Mouse (Mus musculus): ENCODE measurements around the gene Gpatch3.

The Gpatch3 gene

DNA sequence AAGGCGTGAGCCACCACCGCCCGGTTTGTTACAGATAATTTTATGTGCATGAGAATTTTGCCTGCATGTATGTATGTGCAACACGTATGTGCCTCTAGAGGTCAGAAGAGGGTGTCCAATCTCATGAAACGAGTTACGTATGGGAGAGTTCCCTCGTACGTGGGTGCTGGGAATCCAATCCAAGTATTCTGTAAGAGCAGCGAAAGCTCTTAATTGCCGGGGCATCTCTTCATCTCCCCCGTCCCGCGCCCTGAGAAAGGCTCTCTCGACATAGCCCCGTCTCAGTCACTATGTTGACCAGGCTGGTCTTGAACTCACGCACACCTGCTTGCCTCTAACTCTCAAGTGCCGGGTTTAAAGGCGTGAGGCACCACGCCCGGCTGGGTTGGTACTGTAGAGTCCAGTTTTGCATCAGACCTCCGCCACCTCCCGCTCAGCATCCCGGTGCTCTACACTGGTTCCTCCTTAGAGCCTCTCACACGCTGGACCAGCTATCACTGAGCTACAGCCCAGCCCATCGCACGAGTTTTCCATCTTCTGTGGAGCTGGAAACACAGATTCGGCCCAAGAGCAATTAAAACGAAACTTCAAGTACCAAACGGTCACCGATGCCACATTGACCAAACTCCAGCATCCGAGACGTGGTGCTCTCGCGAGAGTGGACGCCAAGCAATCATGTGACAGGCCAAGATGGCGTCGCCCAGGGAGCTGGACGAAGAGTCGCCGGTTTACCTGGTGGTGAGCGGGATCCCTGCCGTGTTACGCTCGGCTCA is at the start of gene Gpatch3:
TSS of gene Gpatch3 (plus strand) at position 676 of the 773 bp plus-strand sequence.
- DNase-seq (ENCODE audit: low spot score in 2 of 2), result peak; percentile 69 to 90

DNA sequence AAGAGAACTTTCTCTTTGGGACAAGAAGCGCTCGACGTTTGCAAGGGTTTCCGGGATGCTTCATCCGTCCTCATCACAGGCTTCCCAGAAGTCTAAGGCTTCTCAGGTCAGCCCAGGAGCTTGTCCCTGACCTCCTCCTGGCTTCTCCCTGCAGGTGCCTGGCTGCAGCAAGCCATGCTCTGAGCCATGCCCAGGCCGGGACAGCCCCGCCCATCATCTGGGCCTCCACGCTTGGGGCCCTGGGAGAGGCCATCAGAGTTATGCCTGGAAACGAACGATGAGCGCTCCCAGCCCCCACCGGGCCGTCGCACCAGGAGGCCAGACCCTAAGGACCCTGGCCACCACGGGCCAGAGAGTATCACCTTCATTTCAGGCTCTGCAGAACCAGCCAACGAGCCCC is 46.8 kb upstream of the Gpatch3 start:
- no peak for DNase-seq (ENCODE audit: low spot score in 2 of 2)

DNA sequence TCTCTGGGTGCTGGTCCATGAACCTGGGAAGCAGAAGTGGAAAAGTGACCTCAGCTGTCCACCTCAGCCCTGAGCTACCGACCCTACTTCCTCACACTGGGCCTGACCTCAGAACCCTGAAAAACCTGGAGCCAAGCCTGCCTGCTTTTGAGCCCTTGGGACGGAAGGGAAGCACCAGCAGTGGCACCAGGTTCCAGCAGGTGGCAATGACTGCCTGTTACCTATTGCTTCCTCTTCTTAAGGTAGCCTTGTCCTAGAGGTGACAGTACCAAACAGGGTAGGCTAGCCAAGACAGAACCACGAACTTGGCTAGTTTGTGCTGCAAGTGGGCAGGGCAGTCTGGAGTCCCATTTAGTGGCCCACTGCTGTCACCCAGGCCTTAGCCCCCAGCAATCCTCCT is 41.8 kb upstream of the Gpatch3 start:
- no peak for DNase-seq (ENCODE audit: low spot score in 2 of 2)

DNA sequence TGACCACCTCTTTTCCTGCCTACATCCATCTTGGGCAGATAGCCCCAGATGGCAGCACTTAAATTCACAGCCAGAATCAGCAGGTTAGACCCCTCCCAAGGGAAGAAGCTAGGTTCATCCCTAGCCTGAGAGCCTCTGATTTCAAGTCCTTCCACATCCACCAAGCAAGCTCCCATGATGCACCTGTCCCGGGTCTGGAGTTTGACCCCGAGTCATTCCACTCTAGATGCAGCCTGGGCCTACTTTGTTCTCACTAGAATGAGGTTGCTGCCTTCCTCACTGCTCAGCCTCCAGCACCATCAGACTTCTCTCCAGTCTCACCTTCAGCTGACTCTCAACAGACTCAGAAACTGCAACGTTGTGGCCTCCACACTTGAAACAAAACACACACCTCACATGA is 38.5 kb upstream of the Gpatch3 start:
- no peak for DNase-seq (ENCODE audit: low spot score in 2 of 2)

DNA sequence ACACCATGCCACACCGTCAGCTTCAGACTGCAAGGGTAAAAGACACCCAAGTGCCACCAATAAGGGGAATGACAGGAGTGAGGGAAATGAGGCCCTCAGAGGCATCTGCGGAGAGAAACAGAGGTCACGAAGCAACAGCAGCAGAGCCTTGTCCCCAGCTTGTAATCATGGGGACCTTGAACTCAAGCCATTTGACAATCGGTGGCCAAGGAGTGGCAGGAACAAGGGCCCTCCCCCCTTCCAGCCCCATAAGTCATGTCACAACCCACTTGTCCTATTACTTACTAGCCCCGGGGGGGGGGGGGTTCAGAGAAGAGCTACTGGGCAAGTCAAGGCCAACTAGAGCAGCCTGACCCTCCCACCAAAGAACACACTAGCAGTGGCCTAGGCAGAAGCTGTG is 37.9 kb upstream of the Gpatch3 start:
- no peak for DNase-seq (ENCODE audit: low spot score in 2 of 2)

DNA sequence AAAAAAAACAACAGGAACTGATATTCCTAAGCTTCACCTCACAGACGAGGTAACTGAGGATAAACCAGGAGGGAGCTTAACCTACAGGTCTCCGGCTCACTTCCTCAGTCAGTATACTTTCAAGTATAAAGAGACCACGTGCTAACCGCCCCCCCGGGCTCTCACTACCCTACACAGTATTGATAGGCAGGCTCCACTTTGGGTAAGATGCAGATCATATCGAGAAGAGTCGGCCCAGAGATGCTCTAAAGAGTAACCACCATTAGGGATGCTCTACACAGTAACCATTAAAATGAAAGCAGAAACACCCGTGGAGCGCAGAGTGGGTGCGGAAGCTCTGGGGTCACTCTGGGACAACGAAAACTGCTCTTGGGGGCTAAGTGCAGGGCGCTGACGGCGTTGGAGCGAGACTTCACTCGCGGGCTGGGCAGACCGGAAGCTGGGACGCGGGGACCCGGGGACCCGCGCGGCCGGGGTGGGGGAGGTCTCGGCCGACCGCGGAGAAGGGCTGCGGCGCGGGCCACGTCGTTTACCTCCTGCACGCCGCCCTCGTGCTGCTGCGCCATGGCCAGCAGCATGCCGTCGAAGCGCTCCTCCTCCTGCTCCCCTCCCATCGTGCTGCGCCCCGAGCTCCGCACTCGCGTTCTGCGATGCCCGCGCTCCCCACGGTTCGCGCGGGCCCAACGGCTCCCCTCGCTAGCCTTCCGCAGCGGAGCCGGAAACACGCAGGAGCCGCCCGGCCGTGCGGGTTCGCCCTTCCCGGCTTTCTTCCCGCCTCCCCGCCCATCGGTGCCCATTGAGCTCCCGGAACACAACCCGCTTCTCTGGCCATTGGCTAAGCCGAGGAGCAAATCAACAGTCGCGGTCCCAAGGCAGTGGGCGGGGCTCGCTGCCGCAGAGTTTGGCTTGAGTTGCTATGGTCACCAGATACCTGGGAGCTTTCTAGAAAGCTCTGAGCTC is 29.0 kb upstream of the Gpatch3 start, which contains the start of gene Nudc:
TSS of gene Nudc (minus strand) at position 725 of the 960 bp plus-strand sequence.
- DNase-seq (ENCODE audit: low spot score in 2 of 2), result peak; percentile 90 to 96

DNA sequence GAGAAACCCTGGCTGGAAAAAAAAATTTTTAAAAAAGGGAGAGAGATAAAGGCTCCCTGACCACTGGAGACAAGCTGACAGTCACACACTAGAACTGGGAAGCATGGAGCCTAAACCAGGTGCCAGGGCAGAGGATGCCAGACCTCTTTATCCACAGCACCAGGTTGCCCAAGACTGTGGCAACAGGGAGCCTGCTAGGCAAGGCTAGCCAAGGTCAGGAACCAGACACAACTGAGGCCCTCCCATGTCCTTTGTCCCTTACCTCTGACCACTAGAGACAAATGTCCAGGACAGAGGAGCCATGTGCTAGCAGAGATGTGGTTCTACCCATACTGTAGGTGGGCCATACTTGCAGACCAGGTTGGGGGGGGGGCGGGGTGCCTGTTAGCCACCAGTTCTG is 22.5 kb upstream of the Gpatch3 start:
- DNase-seq (ENCODE audit: low spot score in 2 of 2), result no peak

DNA sequence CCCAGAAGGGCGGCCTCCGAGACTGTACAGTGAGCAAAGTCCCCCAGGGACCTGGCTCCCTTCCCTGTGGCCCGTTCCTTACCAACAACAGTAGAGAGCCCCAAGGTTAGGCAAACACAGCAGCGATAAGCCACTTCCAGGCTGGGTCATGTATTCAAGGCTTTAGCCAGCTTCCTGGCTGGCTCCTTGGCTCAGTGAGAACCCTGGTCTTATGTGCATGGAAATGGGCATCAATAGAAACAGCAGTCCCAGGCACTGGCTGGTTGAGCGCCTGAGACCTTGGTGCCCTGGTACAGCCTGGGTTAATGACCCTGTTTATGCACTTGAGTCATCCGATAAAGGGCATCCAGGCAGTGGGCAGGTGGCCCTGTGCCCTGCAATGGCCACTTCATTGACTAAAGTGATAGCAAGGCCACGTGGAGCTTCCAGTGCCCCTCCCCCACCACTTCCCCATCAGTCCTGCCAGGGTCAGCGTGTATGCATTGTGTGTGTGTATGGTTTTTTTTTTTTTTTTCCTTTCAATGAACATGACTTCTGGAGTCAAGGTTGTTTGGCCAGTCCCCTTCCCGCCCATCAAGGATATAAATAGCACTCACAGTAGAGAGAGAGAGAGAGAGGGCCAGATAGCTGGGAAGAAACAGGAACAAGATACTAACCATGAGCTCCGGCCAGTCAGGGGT is 21.6 kb upstream of the Gpatch3 start, which contains the start of gene Nr0b2:
TSS of gene Nr0b2 (plus strand) at position 609 of the 680 bp plus-strand sequence.
- DNase-seq (ENCODE audit: low spot score in 2 of 2), result no peak

DNA sequence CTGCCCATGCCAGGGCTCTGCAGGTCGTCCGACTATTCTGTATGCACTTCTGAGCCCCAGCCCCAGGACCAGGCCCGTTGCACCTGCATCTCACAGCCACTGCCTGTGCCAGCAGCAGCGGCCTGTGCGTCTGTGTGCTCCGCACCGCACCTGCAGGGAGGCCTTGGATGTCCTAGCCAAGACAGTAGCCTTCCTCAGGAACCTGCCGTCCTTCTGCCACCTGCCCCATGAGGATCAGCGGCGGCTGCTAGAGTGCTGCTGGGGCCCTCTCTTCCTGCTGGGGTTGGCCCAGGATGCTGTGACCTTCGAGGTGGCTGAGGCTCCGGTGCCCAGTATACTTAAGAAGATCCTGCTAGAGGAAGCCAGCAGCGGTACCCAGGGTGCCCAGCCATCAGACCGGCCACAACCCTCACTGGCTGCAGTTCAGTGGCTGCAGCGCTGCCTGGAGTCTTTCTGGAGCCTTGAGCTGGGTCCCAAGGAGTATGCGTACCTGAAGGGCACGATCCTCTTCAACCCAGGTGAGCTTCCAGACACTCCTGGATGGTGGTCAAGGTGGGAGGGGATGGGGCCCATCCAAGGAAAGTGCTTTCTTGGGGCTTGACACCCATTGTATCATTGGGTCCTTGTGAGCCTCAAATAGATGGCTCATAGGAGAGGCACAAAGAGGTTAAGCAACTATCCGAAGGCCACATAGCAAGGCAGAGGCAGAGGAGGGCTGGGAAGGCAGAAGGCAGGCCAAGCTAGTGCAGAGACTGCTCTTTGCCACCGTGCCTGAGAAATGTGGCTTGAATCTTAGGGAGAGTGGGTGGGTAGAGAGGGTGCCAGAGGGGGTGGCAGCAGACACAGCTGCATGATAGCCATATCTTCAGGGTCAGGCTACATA is 20.9 kb upstream of the Gpatch3 start:
- no peak for DNase-seq (ENCODE audit: low spot score in 2 of 2)

DNA sequence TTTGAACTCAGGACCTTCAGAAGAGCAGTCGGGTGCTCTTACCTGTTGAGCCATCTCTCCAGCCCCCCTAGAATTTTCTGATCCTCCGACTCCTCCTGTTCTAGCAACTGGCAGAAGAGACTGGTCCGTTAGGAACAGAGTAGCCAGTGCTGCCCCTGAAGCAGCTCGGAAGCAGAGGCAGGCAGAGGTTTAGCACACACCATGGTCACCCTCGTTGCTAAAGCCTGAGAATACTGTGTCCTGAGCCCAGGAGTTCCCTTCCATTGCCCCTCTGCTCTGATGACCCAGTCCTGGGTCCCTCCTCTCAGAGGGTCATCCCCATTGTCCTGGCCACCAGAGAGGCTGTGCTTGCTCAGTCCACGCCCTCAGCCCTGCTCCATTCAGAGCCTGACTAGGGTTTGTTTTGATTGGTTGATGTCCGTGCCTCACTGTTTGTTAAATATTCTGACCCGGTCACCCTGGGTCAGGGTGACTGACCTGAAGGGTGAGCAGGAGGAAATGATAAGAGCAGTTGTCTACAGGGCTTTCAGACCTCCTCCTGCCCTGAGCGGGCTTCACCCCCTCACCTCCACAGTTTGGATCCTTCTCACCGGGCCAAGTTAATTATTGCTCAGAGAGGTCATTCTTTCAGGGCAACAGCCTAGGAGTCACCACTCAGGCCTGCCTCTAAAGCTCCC is 17.4 kb upstream of the Gpatch3 start:
- DNase-seq (ENCODE audit: low spot score in 2 of 2), result no peak

DNA sequence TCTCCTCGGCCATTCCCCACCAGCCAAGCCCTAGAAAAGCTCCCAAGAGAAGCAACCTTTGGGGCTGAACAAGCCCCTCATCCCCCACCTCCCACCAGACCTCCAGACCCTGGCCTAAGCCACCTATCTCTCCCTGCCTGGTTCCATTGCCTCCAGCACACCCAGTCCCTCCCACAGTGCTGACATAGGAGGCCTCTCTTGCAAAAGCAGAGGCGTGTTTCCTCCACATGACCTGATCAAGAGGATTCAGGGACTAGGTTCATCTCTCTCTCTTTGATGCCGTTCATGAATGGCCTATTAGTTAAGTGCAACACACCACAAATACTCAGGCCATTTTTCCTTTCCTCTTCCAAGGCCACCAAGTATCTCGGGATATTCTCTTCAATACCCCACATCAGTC is 14.7 kb upstream of the Gpatch3 start:
- DNase-seq (ENCODE audit: low spot score in 2 of 2), result no peak

DNA sequence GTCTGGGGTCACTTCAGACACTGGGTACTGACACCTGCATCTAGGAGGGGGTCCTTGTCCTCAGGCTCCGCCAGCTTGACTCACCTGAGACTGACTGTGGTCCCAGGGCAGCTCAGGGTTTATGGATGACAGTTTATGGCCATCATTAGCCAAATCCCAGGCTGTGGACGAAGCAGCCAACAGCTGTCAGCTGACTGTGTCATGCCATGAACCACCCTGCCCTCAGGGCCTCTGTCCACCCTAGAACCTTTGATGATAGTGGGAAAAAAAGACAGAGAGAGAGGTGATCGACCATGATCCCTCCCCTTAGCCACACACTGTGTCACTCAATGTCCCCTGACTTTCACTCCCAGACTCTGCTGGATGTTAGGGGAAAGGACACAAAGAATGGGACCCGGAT is 12.9 kb upstream of the Gpatch3 start:
- DNase-seq (ENCODE audit: low spot score in 2 of 2), result no peak

DNA sequence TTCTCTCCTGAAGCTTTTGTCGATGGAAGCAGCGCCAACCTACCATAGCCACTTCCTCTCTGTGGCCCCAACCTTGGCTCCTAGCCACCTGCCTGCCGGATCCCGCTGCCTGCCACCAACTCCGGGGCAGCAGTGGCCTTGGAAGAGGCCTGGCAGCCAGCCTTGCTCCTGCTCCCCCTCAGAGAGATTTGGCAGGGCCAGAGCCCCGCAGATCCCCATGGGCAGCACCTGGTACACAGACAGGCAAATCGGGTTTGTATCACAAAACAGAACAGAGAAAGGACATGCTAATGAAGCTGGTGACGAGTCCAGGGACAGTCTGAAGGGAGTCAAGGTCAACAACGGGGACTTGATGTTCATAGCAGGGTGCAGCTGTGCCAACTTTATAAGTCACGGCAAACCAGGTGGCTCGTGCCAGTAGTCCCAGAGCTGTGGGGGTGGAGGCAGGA is 11.4 kb upstream of the Gpatch3 start:
- no peak for DNase-seq (ENCODE audit: low spot score in 2 of 2)

DNA sequence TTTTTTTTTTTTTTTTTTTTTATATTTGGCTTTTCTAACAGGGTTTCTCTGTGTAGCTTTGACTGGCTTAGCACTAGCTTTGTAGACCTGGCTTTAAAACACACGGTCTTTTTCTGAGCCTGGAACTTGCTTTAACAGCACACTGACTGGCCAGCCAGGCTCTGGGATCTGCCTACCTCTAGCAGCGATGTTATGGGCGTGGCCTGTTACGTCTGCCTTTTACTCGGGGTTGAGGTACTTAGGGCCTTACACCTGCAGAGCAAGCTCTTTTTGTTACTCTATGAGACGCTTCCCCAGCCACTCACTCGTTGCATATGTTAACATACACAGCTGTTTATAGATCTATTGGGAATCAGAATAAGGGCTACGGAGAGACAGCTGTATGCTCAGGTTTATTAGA is 7.3 kb upstream of the Gpatch3 start:
- no peak for DNase-seq (ENCODE audit: low spot score in 2 of 2)

DNA sequence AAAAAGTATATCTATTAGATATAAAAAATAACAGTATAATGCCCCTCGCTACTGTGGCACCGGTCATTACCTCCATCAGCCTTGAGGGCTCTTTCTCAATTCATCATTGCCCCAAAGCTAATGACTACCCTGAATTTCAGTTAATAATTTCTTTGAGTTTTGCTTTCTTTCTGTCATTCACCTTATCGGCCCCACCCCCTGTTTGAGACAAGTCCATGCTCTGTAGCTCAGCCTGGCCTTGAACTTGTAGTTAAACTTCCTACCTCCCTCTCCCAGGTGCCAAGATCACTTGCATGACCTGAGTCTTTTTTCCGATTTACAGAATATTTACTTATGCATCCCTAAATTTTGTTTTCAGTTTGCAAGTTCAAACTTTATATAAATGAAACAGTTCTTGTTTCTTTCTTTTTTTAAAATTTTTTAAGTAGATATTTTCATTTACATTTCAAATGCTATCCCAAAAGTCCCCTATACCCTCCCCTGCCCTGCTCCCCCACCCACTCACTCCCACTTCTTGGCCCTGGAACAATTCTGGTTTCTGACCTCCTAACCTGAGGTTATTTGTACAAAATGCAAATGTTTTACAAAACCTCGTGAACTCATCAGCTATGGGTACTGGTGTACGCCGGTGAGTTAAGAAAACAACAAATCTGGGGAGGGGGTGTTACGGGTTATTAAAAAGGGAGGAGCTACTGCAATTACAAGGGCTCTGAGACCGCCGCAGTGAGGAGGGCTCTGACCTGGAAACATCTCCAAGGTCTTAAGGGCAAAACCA is 5.1 kb upstream of the Gpatch3 start:
- DNase-seq (ENCODE audit: low spot score in 2 of 2), result no peak

DNA sequence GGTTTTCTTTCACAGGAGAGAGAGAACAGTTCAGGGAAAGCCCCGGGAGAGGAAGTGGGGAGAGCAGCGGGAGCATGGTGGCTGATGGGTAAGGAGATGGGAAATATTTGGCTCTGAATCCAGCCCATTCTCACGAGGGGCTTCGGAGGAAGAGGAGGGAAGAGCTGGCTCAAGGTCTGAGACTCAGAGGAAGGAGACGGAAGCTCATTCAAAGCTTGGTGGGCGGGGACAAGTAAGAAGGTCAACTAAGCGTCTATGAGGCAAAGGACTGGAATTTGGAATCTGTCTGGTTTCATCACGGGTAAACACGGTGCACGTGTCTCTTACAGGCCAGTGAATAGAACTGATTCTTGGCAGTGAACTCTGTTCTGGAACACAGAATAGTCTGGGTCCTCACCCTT is 4.5 kb upstream of the Gpatch3 start:
- no peak for DNase-seq (ENCODE audit: low spot score in 2 of 2)

DNA sequence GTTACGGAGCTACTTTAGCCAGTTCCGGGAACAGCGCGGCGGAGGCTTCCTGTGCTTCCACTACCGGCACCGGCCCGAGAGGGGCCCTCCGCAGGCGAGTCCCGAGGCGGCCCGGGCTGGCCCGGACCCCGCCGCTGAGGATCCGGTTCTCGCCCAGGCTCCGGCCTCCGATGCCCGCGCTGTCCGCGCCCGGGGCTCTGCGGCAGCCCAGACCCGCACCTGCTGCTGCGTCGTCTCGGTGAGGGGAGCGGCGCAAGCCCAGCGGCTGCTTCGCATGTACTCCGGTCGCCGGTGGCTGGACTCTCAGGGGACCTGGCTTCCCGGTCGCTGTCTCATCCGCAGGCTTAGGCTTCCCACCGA is 278 bp downstream of the Gpatch3 start:
- no peak for DNase-seq (ENCODE audit: low spot score in 2 of 2)

DNA sequence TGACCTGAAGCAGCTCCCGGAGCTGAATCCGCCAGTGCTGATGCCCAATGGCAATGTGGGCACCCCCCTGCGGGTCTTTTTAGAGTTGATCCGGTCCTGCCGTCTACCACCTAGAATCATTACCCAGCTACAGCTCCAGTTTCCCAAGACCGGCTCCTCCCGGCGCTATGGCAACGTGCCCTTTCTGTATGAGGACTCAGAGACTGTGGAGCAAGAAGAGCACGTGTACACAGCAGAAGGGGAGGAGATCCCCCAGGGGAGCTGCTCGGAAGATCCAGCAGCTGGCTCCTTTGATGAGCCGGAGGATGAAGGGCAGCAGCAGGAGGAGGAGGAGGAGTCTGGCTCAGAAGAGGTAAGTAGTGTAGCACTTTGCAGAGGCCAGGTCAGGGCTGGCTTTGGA is 3.4 kb downstream of the Gpatch3 start:
- DNase-seq (ENCODE audit: low spot score in 2 of 2), result no peak

DNA sequence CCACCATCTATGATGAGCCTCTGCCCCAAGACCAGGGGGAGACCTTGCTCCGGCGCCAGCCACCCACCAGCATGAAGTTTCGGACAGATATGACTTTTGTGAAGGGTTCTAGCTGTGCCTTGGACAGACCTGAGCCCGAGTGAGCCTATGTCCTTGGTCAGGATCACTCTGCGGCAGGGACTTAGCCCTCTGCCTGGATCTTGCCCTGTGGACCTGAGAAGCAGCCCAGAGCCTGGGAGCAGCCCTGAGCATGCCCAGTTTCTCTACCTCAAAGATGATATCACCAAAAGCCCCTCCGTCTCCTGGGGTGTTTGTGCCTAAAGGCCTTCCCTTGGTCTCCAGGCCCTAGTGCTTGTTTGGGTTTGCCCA is 9.1 kb downstream of the Gpatch3 start:
- no peak for DNase-seq (ENCODE audit: low spot score in 2 of 2)

All from left cerebral cortex, adult 9 months (tissue).